In the genomic region with DNA sequence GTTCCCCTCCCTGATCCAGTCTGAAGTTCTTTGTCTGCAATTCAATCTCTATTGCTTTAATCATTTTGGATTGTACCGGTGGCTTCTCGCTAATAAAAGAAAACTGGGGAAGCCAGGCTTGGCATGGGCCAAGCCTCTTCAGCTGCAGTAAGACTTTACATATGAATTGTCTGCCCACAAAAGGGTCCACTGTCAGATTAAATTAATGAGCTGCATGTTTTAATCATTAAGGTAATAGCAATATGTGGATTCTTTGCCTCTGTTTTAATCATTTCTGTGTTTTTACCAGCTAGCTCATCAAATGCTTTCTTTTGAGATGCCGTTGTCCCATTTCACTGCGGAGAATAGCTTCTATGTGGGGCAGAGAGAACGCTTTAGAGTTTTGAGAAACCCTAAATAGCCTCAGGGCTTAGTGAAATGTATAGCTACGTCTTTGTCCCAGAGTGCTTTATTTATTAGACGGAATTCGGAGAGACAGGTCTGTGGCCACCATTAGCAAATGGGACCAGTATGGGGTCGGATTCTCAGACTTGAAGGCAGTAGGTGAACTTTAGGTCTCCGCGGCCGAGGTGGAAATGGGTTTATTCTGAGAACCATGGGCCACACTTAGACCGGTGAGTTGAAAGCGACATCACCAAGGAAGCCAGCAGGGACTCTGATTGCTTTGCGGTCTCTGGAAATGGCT, we compare ENCODE assay signal across 14 mouse cellular contexts. TPM values are rescaled to one million over a fixed set of nuclear protein-coding genes. Genes with fewer than 3 reads are reported as not detected.
A peak's percentile ranks its signal among the peaks of the same experiment; 100 is the strongest.
DNase-seq lines count a peak whose midpoint lies in the region; ATAC-seq lines count a peak whose summit lies in the region.
"Had no signal": no experiment of that assay in that cellular context is flagged by ENCODE, and none has a peak within 500 bp of the region (broad histone marks: within the 10 kb centered on the region; RNA-seq: fewer than 3 reads in every experiment).

No protein-coding gene starts in this region.

- ATAC-seq in hindbrain, embryonic 12.5 days (ENCODE audit: low FRiP score), result peak; percentile 60
- ATAC-seq in hindbrain, embryonic 16.5 days, result no peak
- ATAC-seq in embryonic facial prominence, embryonic 13.5 days (ENCODE audit: insufficient number of reproducible peaks, insufficient read depth, low FRiP score, low TSS enrichment, low read depth), result no peak
- ATAC-seq in forebrain, embryonic 16.5 days, result peak; percentile 81
- no peak for ATAC-seq in neural tube, embryonic 13.5 days (ENCODE audit: low read depth)

- no peak for DNase-seq in left cerebral cortex, postnatal 14 days (ENCODE audit: low spot score in 2 of 2)
- DNase-seq in liver, result no peak
- no peak for DNase-seq in cerebellum, postnatal 14 days
- DNase-seq: B cell, adult 2 months; cerebellum, adult 2 months; lung, postnatal 14 days had no signal

- peak overlapping the region; percentile 2; the same call in 1 of the 2 replicates for H3K4me2 ChIP-seq in hindbrain, embryonic 12.5 days (replicated peaks)
- no peak overlapping the region; the same call in 1 of the 2 replicates for H3K4me2 ChIP-seq in hindbrain, embryonic 16.5 days (ENCODE audit: low read length)
- H3K4me2 ChIP-seq in embryonic facial prominence, embryonic 13.5 days, result peak overlapping the region; percentile 26
- H3K4me2 ChIP-seq in forebrain, embryonic 16.5 days (ENCODE audit: low read length), result peak overlapping the region; percentile 38
- H3K4me2 ChIP-seq in neural tube, embryonic 13.5 days, result peak overlapping the region; percentile 15
- H3K4me2 ChIP-seq: heart, embryonic 15.5 days; kidney, embryonic 15.5 days; limb, embryonic 12.5 days had no signal

- peaks cover 18% of the 10 kb centered on the region for H3K4me1 ChIP-seq in hindbrain, embryonic 12.5 days
- peaks cover 4% of the 10 kb centered on the region; the same call in 1 of the 2 replicates for H3K4me1 ChIP-seq in hindbrain, embryonic 16.5 days (ENCODE audit: control insufficient read depth, insufficient read depth, low read depth, low read length)
- H3K4me1 ChIP-seq in embryonic facial prominence, embryonic 13.5 days, result peaks cover 30% of the 10 kb centered on the region
- peaks cover 19% of the 10 kb centered on the region for H3K4me1 ChIP-seq in forebrain, embryonic 16.5 days (replicated peaks; ENCODE audit: control insufficient read depth, insufficient read depth, low read length)
- H3K4me1 ChIP-seq in neural tube, embryonic 13.5 days (replicated peaks), result peaks cover 25% of the 10 kb centered on the region
- H3K4me1 ChIP-seq: heart, embryonic 15.5 days; kidney, embryonic 15.5 days had no signal

- no peaks in the 10 kb centered on the region for H3K9me3 ChIP-seq in hindbrain, embryonic 12.5 days (replicated peaks)
- no peaks in the 10 kb centered on the region; the same call in 1 of the 2 replicates for H3K9me3 ChIP-seq in hindbrain, embryonic 16.5 days (ENCODE audit: control insufficient read depth, low read length)
- H3K9me3 ChIP-seq in embryonic facial prominence, embryonic 13.5 days, result no peaks in the 10 kb centered on the region
- H3K9me3 ChIP-seq in forebrain, embryonic 16.5 days (ENCODE audit: control insufficient read depth, low read length), result no peaks in the 10 kb centered on the region
- no peaks in the 10 kb centered on the region for H3K9me3 ChIP-seq in neural tube, embryonic 13.5 days
- H3K9me3 ChIP-seq: heart, embryonic 15.5 days; kidney, embryonic 15.5 days; limb, embryonic 12.5 days had no signal

- no peaks in the 10 kb centered on the region for H3K27me3 ChIP-seq in hindbrain, embryonic 12.5 days
- H3K27me3 ChIP-seq in hindbrain, embryonic 16.5 days (replicated peaks; ENCODE audit: control insufficient read depth, insufficient read depth, low read length), result no peaks in the 10 kb centered on the region
- H3K27me3 ChIP-seq in embryonic facial prominence, embryonic 13.5 days, result no peaks in the 10 kb centered on the region
- no peaks in the 10 kb centered on the region for H3K27me3 ChIP-seq in forebrain, embryonic 16.5 days (replicated peaks; ENCODE audit: control insufficient read depth, insufficient read depth, low read length)
- no peaks in the 10 kb centered on the region for H3K27me3 ChIP-seq in neural tube, embryonic 13.5 days
- H3K27me3 ChIP-seq: heart, embryonic 15.5 days; limb, embryonic 12.5 days had no signal

- 57% methylated on average over 15 of the region's 15 CpGs for WGBS in hindbrain, embryonic 12.5 days
- WGBS in hindbrain, embryonic 16.5 days, result 48% methylated on average over 15 of the region's 15 CpGs
- WGBS in embryonic facial prominence, embryonic 13.5 days, result 39% methylated on average over 15 of the region's 15 CpGs
- WGBS in forebrain, embryonic 16.5 days, result 5% methylated on average over 15 of the region's 15 CpGs
- 29% methylated on average over 15 of the region's 15 CpGs for WGBS in neural tube, embryonic 13.5 days

- no peak overlapping the region for H3K27ac ChIP-seq in hindbrain, embryonic 12.5 days
- no peak overlapping the region for H3K27ac ChIP-seq in hindbrain, embryonic 16.5 days (ENCODE audit: low read depth, low read length)
- H3K27ac ChIP-seq in embryonic facial prominence, embryonic 13.5 days, result no peak overlapping the region
- H3K27ac ChIP-seq in forebrain, embryonic 16.5 days (ENCODE audit: low read length), result no peak overlapping the region
- no peak overlapping the region for H3K27ac ChIP-seq in neural tube, embryonic 13.5 days (replicated peaks)
- H3K27ac ChIP-seq: heart, embryonic 15.5 days; kidney, embryonic 15.5 days; limb, embryonic 12.5 days had no signal

- H3K4me3 ChIP-seq in hindbrain, embryonic 12.5 days, result no peak overlapping the region
- no peak overlapping the region for H3K4me3 ChIP-seq in hindbrain, embryonic 16.5 days (ENCODE audit: low read length)
- no peak overlapping the region for H3K4me3 ChIP-seq in embryonic facial prominence, embryonic 13.5 days
- H3K4me3 ChIP-seq in forebrain, embryonic 16.5 days (replicated peaks; ENCODE audit: low read length), result peak overlapping the region; percentile 0
- no peak overlapping the region for H3K4me3 ChIP-seq in neural tube, embryonic 13.5 days
- H3K4me3 ChIP-seq: heart, embryonic 15.5 days; kidney, embryonic 15.5 days; limb, embryonic 12.5 days had no signal

- no peaks in the 10 kb centered on the region for H3K36me3 ChIP-seq in hindbrain, embryonic 12.5 days
- no peaks in the 10 kb centered on the region for H3K36me3 ChIP-seq in hindbrain, embryonic 16.5 days (ENCODE audit: control insufficient read depth, insufficient read depth, low read length)
- no peaks in the 10 kb centered on the region for H3K36me3 ChIP-seq in embryonic facial prominence, embryonic 13.5 days
- no peaks in the 10 kb centered on the region for H3K36me3 ChIP-seq in forebrain, embryonic 16.5 days (ENCODE audit: control insufficient read depth, insufficient read depth)
- H3K36me3 ChIP-seq in neural tube, embryonic 13.5 days, result no peaks in the 10 kb centered on the region
- H3K36me3 ChIP-seq: heart, embryonic 15.5 days; kidney, embryonic 15.5 days; limb, embryonic 12.5 days had no signal

- intact Hi-C loops in left cerebral cortex, postnatal 14 days (cut with DNase I), result no loop called here

- H3K9ac ChIP-seq in hindbrain, embryonic 12.5 days, result no peak overlapping the region
- no peak overlapping the region for H3K9ac ChIP-seq in hindbrain, embryonic 16.5 days (ENCODE audit: low read depth, low read length)
- no peak overlapping the region for H3K9ac ChIP-seq in embryonic facial prominence, embryonic 13.5 days
- no peak overlapping the region for H3K9ac ChIP-seq in forebrain, embryonic 16.5 days (replicated peaks; ENCODE audit: low read depth, low read length)
- H3K9ac ChIP-seq in neural tube, embryonic 13.5 days, result no peak overlapping the region
- H3K9ac ChIP-seq: heart, embryonic 15.5 days; kidney, embryonic 15.5 days; limb, embryonic 12.5 days had no signal

RNA-seq across cellular contexts. Expression of a gene that starts 28.1 kb away (rescaled TPM):
- 479 and 601 TPM in 2 replicates for polyA plus RNA-seq in hindbrain, embryonic 12.5 days (2016; fragmentation: Nextera tagmentation; extraction: Ambion mirVana)
- 445 and 448 TPM in 2 replicates for polyA plus RNA-seq in hindbrain, embryonic 16.5 days (2015; fragmentation: Nextera tagmentation; extraction: Ambion mirVana)
- polyA plus RNA-seq in embryonic facial prominence, embryonic 13.5 days (2015; fragmentation: Nextera tagmentation; extraction: Ambion mirVana), result 960 and 1,059 TPM in 2 replicates
- polyA plus RNA-seq in forebrain, embryonic 16.5 days (2015; fragmentation: Nextera tagmentation; extraction: Ambion mirVana), result 526 and 528 TPM in 2 replicates
- 556 and 623 TPM in 2 replicates for polyA plus RNA-seq in neural tube, embryonic 13.5 days (2015; fragmentation: Nextera tagmentation; extraction: Ambion mirVana)
- total RNA-seq in left cerebral cortex, postnatal 14 days (2021), result 100 to 1,000 TPM; 288 to 297 TPM

RNA-seq across cellular contexts. Expression of a gene that starts 49.1 kb away (rescaled TPM):
- 271 and 273 TPM in 2 replicates for polyA plus RNA-seq in hindbrain, embryonic 12.5 days (2016; fragmentation: Nextera tagmentation; extraction: Ambion mirVana)
- polyA plus RNA-seq in hindbrain, embryonic 16.5 days (2015; fragmentation: Nextera tagmentation; extraction: Ambion mirVana), result 202 and 205 TPM in 2 replicates
- polyA plus RNA-seq in embryonic facial prominence, embryonic 13.5 days (2015; fragmentation: Nextera tagmentation; extraction: Ambion mirVana), result 407 and 439 TPM in 2 replicates
- polyA plus RNA-seq in forebrain, embryonic 16.5 days (2015; fragmentation: Nextera tagmentation; extraction: Ambion mirVana), result 235 and 243 TPM in 2 replicates
- 275 and 283 TPM in 2 replicates for polyA plus RNA-seq in neural tube, embryonic 13.5 days (2015; fragmentation: Nextera tagmentation; extraction: Ambion mirVana)
- 10 to 100 TPM; 67.8 to 69.0 TPM for total RNA-seq in left cerebral cortex, postnatal 14 days (2021)

Comparison
In these comparisons a context has a peak if more than half of its experiments do, and no peak if none do; other contexts are left out.
1. ATAC-seq: peak in hindbrain, embryonic 12.5 days (single experiment) and forebrain, embryonic 16.5 days (single experiment); none in hindbrain, embryonic 16.5 days (single experiment), embryonic facial prominence, embryonic 13.5 days (single experiment) and neural tube, embryonic 13.5 days (single experiment).